Mouse (Mus musculus): ENCODE results near the gene Tmem211. TPM values are rescaled to one million over a fixed set of nuclear protein-coding genes. Genes with fewer than 3 reads are reported as not detected.

Tmem211 gene
- polyA plus RNA-seq (2011; ENCODE audit: insufficient read length, low read depth, missing spikeins): not detected in 2 replicates

GRCm38 (mm10) chr5:113226632-113227102 lies at the start of gene Tmem211:
Tmem211 (plus strand) TSS chr5:113226909.
- TF ChIP-seq CTCF (IDR thresholded peaks at IDR 0.05; ENCODE audit: borderline replicate concordance, insufficient read depth, low read length): peak; percentile 95
- TF ChIP-seq POLR2A (IDR thresholded peaks at IDR 0.05; ENCODE audit: low read depth, low read length): no peak
- Histone ChIP-seq H3K4me1 (ENCODE audit: control insufficient read depth, insufficient read depth, low read length) (no peaks in the 10 kb centered on the region; the same call in 1 of the 2 replicates), H3K27ac (ENCODE audit: insufficient read depth, low read length) (no peak within 1 kb of the TSS), H3K4me3 (ENCODE audit: insufficient read depth, low read length) (no peak within 1 kb of the TSS)

- Histone ChIP-seq H3K27ac (ENCODE audit: insufficient read depth, low read length) (no peak overlapping the region), H3K4me1 (ENCODE audit: control insufficient read depth, insufficient read depth, low read length) (no peaks in the 10 kb centered on the region), H3K4me3 (ENCODE audit: insufficient read depth, low read length) (no peak overlapping the region)
- TF ChIP-seq CTCF (IDR thresholded peaks at IDR 0.05; ENCODE audit: borderline replicate concordance, insufficient read depth, low read length): no peak
- no peak for TF ChIP-seq POLR2A (IDR thresholded peaks at IDR 0.05; ENCODE audit: low read depth, low read length)
Measured at GRCm38 (mm10) chr5:113179451-113179842, 47.3 kb upstream of the Tmem211 start.

- H3K4me3 ChIP-seq (ENCODE audit: insufficient read depth, low read length): no peak overlapping the region
- TF ChIP-seq CTCF (IDR thresholded peaks at IDR 0.05; ENCODE audit: borderline replicate concordance, insufficient read depth, low read length) (peak; percentile 63; the same call in 1 of the 2 replicates), POLR2A (IDR thresholded peaks at IDR 0.05; ENCODE audit: low read depth, low read length) (peak; percentile 50)
- H3K27ac ChIP-seq (ENCODE audit: insufficient read depth, low read length): peak overlapping the region; percentile 75
- H3K4me1 ChIP-seq (ENCODE audit: control insufficient read depth, insufficient read depth, low read length): no peaks in the 10 kb centered on the region
Measured at GRCm38 (mm10) chr5:113179843-113180682, 46.6 kb upstream of the Tmem211 start.

- Histone ChIP-seq H3K4me3 (ENCODE audit: insufficient read depth, low read length) (no peak overlapping the region), H3K4me1 (ENCODE audit: control insufficient read depth, insufficient read depth, low read length) (no peaks in the 10 kb centered on the region), H3K27ac (ENCODE audit: insufficient read depth, low read length) (peak overlapping the region; percentile 75)
- TF ChIP-seq CTCF (IDR thresholded peaks at IDR 0.05; ENCODE audit: borderline replicate concordance, insufficient read depth, low read length): no peak
- no peak for TF ChIP-seq POLR2A (IDR thresholded peaks at IDR 0.05; ENCODE audit: low read depth, low read length)
Measured at GRCm38 (mm10) chr5:113180755-113181154, 46.0 kb upstream of the Tmem211 start.

GRCm38 (mm10) chr5:113181441-113181840 lies 45.3 kb upstream of the Tmem211 start:
- Histone ChIP-seq H3K27ac (ENCODE audit: insufficient read depth, low read length) (no peak overlapping the region), H3K4me3 (ENCODE audit: insufficient read depth, low read length) (no peak overlapping the region), H3K4me1 (ENCODE audit: control insufficient read depth, insufficient read depth, low read length) (no peaks in the 10 kb centered on the region)
- TF ChIP-seq POLR2A (IDR thresholded peaks at IDR 0.05; ENCODE audit: low read depth, low read length): no peak
- TF ChIP-seq CTCF (IDR thresholded peaks at IDR 0.05; ENCODE audit: borderline replicate concordance, insufficient read depth, low read length): no peak

- Histone ChIP-seq H3K4me3 (ENCODE audit: insufficient read depth, low read length) (no peak overlapping the region), H3K4me1 (ENCODE audit: control insufficient read depth, insufficient read depth, low read length) (no peaks in the 10 kb centered on the region), H3K27ac (ENCODE audit: insufficient read depth, low read length) (no peak overlapping the region)
- TF ChIP-seq POLR2A (IDR thresholded peaks at IDR 0.05; ENCODE audit: low read depth, low read length) (no peak), CTCF (IDR thresholded peaks at IDR 0.05; ENCODE audit: borderline replicate concordance, insufficient read depth, low read length) (no peak)
Measured at GRCm38 (mm10) chr5:113190558-113190957, 36.2 kb upstream of the Tmem211 start.

GRCm38 (mm10) chr5:113191901-113192300 lies 34.8 kb upstream of the Tmem211 start:
- H3K4me3 ChIP-seq (ENCODE audit: insufficient read depth, low read length): no peak overlapping the region
- TF ChIP-seq POLR2A (IDR thresholded peaks at IDR 0.05; ENCODE audit: low read depth, low read length): no peak
- TF ChIP-seq CTCF (IDR thresholded peaks at IDR 0.05; ENCODE audit: borderline replicate concordance, insufficient read depth, low read length): no peak
- H3K4me1 ChIP-seq (ENCODE audit: control insufficient read depth, insufficient read depth, low read length): no peaks in the 10 kb centered on the region
- no peak overlapping the region for H3K27ac ChIP-seq (ENCODE audit: insufficient read depth, low read length)

- Histone ChIP-seq H3K4me3 (ENCODE audit: insufficient read depth, low read length) (no peak overlapping the region), H3K27ac (ENCODE audit: insufficient read depth, low read length) (no peak overlapping the region), H3K4me1 (ENCODE audit: control insufficient read depth, insufficient read depth, low read length) (no peaks in the 10 kb centered on the region)
- TF ChIP-seq CTCF (IDR thresholded peaks at IDR 0.05; ENCODE audit: borderline replicate concordance, insufficient read depth, low read length): no peak
- no peak for TF ChIP-seq POLR2A (IDR thresholded peaks at IDR 0.05; ENCODE audit: low read depth, low read length)
Measured at GRCm38 (mm10) chr5:113193762-113194161, 32.9 kb upstream of the Tmem211 start.

GRCm38 (mm10) chr5:113195451-113195850 lies 31.3 kb upstream of the Tmem211 start:
- Histone ChIP-seq H3K4me1 (ENCODE audit: control insufficient read depth, insufficient read depth, low read length) (no peaks in the 10 kb centered on the region), H3K4me3 (ENCODE audit: insufficient read depth, low read length) (no peak overlapping the region), H3K27ac (ENCODE audit: insufficient read depth, low read length) (no peak overlapping the region)
- TF ChIP-seq POLR2A (IDR thresholded peaks at IDR 0.05; ENCODE audit: low read depth, low read length): no peak
- no peak for TF ChIP-seq CTCF (IDR thresholded peaks at IDR 0.05; ENCODE audit: borderline replicate concordance, insufficient read depth, low read length)

GRCm38 (mm10) chr5:113195907-113196306 lies 30.8 kb upstream of the Tmem211 start:
- Histone ChIP-seq H3K4me1 (ENCODE audit: control insufficient read depth, insufficient read depth, low read length) (no peaks in the 10 kb centered on the region), H3K4me3 (ENCODE audit: insufficient read depth, low read length) (no peak overlapping the region), H3K27ac (ENCODE audit: insufficient read depth, low read length) (no peak overlapping the region)
- TF ChIP-seq CTCF (IDR thresholded peaks at IDR 0.05; ENCODE audit: borderline replicate concordance, insufficient read depth, low read length): no peak
- no peak for TF ChIP-seq POLR2A (IDR thresholded peaks at IDR 0.05; ENCODE audit: low read depth, low read length)

All from embryonic fibroblast, embryonic 13.5 days (primary cell).